Mouse (Mus musculus) hindlimb bud, embryonic 11.5 days (tissue): ENCODE results near the gene AC140267.1.

ENCODE experiments used
- DNase-seq: peaks from one replicate; pipeline ENCODE4 v3.0.0-alpha.2; 2012; ENCODE audit warnings: low read depth, low spot score; ENCODE audit errors: extremely low spot score

Gene AC140267.1

GRCm38 (mm10) chr15:80261100-80261499 is 25.5 kb downstream of the AC140267.1 start:
- no peak for DNase-seq

DNA sequence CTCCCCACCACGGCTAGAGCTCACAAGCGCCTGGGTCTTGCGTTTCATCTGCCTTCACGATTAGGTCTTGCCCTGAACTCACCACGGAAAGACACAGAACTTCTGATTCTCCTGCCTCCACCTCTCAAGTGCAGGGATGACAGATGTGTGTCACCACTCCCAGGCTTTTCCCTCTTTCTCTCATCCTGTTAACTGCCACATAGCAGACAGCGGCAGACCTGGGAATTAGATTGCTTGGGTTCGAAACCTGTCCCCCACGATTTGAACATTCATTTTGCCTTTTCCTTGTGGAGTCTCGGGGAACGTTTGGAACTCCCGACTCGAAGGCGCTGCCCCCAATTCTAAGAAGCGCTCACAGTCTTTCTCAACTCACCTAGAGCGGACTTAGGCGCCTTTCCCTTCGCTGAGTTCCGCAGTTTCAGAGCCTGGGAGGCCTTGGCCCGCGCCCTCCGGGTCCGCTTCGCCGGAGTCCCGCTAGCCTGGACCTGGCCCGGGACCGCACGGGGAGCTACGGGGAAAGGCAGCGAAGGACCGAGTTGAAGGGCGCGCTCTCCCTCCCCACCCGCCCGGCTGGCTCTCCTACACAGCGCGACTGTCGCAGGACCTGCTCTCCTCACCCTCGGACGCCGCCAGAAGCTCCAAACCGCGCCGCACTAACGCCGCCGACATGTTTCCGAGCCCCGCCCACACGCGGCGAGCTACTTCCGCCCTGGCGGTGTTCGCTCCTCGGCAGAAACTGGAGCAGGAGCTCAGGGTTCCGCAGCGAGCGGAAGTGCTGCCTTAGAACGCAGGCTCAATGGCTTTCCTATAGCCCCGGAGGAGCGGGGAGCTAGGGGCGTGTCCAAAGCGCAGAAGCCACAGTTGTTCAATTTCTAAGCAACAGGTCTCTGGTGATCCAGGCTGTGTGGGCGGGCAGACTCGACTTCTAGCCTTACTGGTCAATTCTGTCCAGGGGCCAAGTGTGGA is 28.3 kb downstream of the AC140267.1 start, which contains the start of gene Rps19bp1:
TSS of gene Rps19bp1 (minus strand) at position 706 of the 966 bp plus-strand sequence.
- DNase-seq = peak; percentile 83

- peak; percentile 67 for DNase-seq
Measured at GRCm38 (mm10) chr15:80266281-80266680, 30.6 kb downstream of the AC140267.1 start.

DNA sequence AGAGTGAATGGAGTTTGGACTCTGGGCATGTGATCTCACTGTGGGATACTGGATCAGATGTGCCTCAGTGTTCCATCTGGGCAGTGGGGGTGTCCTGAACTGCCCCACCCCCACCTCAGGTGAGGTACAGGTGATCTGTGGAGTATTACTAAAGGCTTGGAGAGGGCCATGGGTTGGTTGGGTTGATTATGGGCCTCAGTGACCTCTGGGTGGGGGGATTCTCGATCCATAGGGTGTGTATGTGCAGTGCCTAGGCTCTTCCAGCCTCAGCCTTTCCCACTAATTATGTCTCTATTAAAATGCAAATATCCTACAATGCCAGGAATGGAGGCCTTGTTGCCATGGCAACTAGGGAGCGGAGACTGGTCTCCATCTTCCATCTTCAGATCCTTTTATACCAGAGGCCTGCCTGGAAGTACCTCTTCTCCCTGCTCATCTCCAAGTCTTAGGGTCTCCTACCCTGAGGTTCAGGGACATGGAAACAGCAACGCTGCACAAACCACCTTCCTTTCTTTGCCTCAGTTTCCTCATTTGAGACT is 36.3 kb downstream of the AC140267.1 start:
- no peak for DNase-seq

DNA sequence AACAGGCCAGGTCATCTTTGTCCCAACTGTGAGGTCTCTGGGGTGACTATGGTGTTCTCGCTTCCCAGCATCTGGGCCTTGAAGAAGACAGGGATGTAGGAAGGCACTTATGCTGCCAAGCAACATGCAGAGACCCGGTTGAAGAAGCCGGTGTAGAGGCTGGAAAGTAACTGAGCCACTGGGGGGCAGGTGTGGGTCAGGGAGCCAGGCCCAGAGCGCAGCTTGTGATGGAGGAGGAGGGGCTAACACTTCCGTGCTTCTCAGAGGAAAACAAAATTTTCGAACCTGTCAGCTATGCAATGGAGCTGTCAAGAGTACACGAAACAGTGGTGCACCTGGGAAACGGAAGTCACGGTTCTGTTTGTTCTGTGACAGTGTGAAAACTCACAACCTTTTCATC is 41.5 kb downstream of the AC140267.1 start:
- no peak for DNase-seq

DNA sequence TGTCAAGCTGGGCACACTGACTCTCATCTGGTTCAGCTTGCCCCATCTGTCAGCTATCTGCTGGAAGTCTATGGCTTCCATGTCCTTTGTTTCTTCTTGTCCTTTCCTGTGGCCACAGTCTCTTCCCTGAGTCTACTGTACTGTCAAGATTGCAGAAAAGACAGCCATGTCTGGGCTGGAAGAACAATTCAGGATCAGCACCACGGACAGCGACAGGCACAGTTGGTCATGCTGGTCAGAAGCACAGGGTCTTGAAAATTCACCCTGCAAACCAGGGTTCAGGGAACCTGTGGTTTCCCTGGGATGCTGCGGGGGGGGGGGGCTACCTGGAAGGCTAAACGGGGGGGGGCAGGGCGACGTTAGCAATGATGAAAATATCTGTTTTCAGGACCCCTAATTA is 42.0 kb downstream of the AC140267.1 start:
- DNase-seq = peak; percentile 72

- DNase-seq = no peak
Measured at GRCm38 (mm10) chr15:80278121-80278759, 42.6 kb downstream of the AC140267.1 start.

DNA sequence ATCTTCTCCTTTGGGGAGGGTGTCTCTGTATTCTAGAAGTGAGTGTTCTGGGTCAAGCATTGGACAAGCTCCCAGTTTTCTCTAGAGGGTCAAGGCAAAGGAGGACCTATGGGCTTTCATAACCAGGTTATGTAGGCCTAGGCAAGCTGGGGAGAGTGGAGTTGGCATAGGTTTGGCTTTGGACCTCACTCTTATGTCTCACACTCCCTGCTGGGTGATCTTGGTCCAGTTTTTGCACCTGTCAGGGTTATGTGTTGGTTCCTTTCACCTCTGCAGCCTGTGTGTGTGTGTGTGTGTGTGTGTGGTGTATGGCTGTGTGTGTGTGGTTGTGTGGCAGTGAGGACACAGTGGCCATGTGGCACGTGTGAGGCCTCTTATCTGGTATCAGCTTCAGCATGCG is 43.4 kb downstream of the AC140267.1 start:
- no peak for DNase-seq

DNA sequence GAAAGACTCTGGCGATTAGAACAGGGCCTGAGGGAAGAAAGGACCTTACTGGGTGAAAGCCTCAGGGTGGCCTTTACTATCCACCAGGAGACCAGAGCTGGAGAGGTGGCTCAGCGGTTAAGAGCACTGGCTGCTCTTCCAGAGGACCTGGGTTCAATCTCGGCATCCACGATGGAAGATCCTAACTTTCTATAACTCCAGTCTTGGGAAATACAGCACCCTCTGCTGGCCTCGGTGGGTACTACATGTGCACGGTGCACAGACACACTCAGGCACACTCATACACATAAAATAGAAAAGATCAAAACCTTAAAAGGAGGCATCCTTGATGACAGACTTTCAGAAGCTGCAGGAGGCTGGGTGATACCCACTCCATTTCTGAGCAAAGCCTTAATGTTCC is 45.0 kb downstream of the AC140267.1 start:
- no peak for DNase-seq
